Mouse (Mus musculus): Measurements from ENCODE around the gene Gata1. TPM values are rescaled to one million over a fixed set of nuclear protein-coding genes. Genes with fewer than 3 reads are reported as not detected.

Gene Gata1
- polyA plus RNA-seq, 1 experiment: not detected

- TF ChIP-seq CTCF (IDR thresholded peaks at IDR 0.05; ENCODE audit: borderline replicate concordance, insufficient read depth, low read length) (no peak), POLR2A (IDR thresholded peaks at IDR 0.05; ENCODE audit: low read depth, low read length) (no peak)
- Histone ChIP-seq H3K4me1 (ENCODE audit: control insufficient read depth, insufficient read depth, low read length) (no peaks in the 10 kb centered on the region), H3K4me3 (ENCODE audit: insufficient read depth, low read length) (no peak overlapping the region), H3K27ac (ENCODE audit: insufficient read depth, low read length) (no peak overlapping the region)
These were observed 10.2 kb downstream of the Gata1 start for GRCm38 (mm10) chrX:7967596-7968201.

- H3K4me3 ChIP-seq (ENCODE audit: insufficient read depth, low read length): no peak overlapping the region
- no peaks in the 10 kb centered on the region for H3K4me1 ChIP-seq (ENCODE audit: control insufficient read depth, insufficient read depth, low read length)
- H3K27ac ChIP-seq (ENCODE audit: insufficient read depth, low read length): no peak overlapping the region
- no peak for TF ChIP-seq POLR2A (IDR thresholded peaks at IDR 0.05; ENCODE audit: low read depth, low read length)
These were observed 11.7 kb downstream of the Gata1 start for GRCm38 (mm10) chrX:7966161-7966560.

- TF ChIP-seq POLR2A (IDR thresholded peaks at IDR 0.05; ENCODE audit: low read depth, low read length): no peak
- Histone ChIP-seq H3K4me1 (ENCODE audit: control insufficient read depth, insufficient read depth, low read length) (no peaks in the 10 kb centered on the region), H3K27ac (ENCODE audit: insufficient read depth, low read length) (no peak overlapping the region), H3K4me3 (ENCODE audit: insufficient read depth, low read length) (no peak overlapping the region)
These were observed 13.8 kb downstream of the Gata1 start for GRCm38 (mm10) chrX:7963829-7964626.

GRCm38 (mm10) chrX:7958868-7959267 is 19.0 kb downstream of the Gata1 start:
- TF ChIP-seq CTCF (IDR thresholded peaks at IDR 0.05; ENCODE audit: borderline replicate concordance, insufficient read depth, low read length): no peak
- no peak overlapping the region for H3K4me3 ChIP-seq (ENCODE audit: insufficient read depth, low read length)

GRCm38 (mm10) chrX:7950091-7950490 is 27.8 kb downstream of the Gata1 start:
- Histone ChIP-seq H3K4me1 (ENCODE audit: control insufficient read depth, insufficient read depth, low read length) (no peaks in the 10 kb centered on the region), H3K27ac (ENCODE audit: insufficient read depth, low read length) (no peak overlapping the region), H3K4me3 (ENCODE audit: insufficient read depth, low read length) (no peak overlapping the region)
- TF ChIP-seq CTCF (IDR thresholded peaks at IDR 0.05; ENCODE audit: borderline replicate concordance, insufficient read depth, low read length) (no peak), POLR2A (IDR thresholded peaks at IDR 0.05; ENCODE audit: low read depth, low read length) (no peak)

More at GRCm38 (mm10) chrX:7958868-7959267, 19.0 kb downstream of the Gata1 start:
- H3K4me1 ChIP-seq (ENCODE audit: control insufficient read depth, insufficient read depth, low read length): no peaks in the 10 kb centered on the region
- no peak overlapping the region for H3K27ac ChIP-seq (ENCODE audit: insufficient read depth, low read length)

GRCm38 (mm10) chrX:7947900-7948492 is 29.9 kb downstream of the Gata1 start:
- Histone ChIP-seq H3K4me3 (ENCODE audit: insufficient read depth, low read length) (peak overlapping the region; percentile 34), H3K4me1 (ENCODE audit: control insufficient read depth, insufficient read depth, low read length) (no peaks in the 10 kb centered on the region), H3K27ac (ENCODE audit: insufficient read depth, low read length) (0 out of 2 replicates have a peak overlapping the region, but pooled peaks have one; percentile 9)
- TF ChIP-seq CTCF (IDR thresholded peaks at IDR 0.05; ENCODE audit: borderline replicate concordance, insufficient read depth, low read length) (no peak), POLR2A (IDR thresholded peaks at IDR 0.05; ENCODE audit: low read depth, low read length) (peak; percentile 58)

GRCm38 (mm10) chrX:7947108-7947899 is 30.6 kb downstream of the Gata1 start, which contains the start of gene Hdac6:
Gene Hdac6 (minus strand): TSS chrX:7947889.
- Histone ChIP-seq H3K4me1 (ENCODE audit: control insufficient read depth, insufficient read depth, low read length) (no peaks in the 10 kb centered on the region), H3K4me3 (ENCODE audit: insufficient read depth, low read length) (peak within 1 kb of the TSS; percentile 76), H3K27ac (ENCODE audit: insufficient read depth, low read length) (0 out of 2 replicates have a peak within 1 kb of the TSS, but pooled peaks have one; percentile 9)
- no peak for TF ChIP-seq CTCF (IDR thresholded peaks at IDR 0.05; ENCODE audit: borderline replicate concordance, insufficient read depth, low read length)
- TF ChIP-seq POLR2A (IDR thresholded peaks at IDR 0.05; ENCODE audit: low read depth, low read length): peak; percentile 73

GRCm38 (mm10) chrX:7945618-7946017 is 32.3 kb downstream of the Gata1 start:
- no peak for TF ChIP-seq POLR2A (IDR thresholded peaks at IDR 0.05; ENCODE audit: low read depth, low read length)
- no peak for TF ChIP-seq CTCF (IDR thresholded peaks at IDR 0.05; ENCODE audit: borderline replicate concordance, insufficient read depth, low read length)
- no peak overlapping the region for H3K4me3 ChIP-seq (ENCODE audit: insufficient read depth, low read length)
- H3K27ac ChIP-seq (ENCODE audit: insufficient read depth, low read length): no peak overlapping the region
- no peaks in the 10 kb centered on the region for H3K4me1 ChIP-seq (ENCODE audit: control insufficient read depth, insufficient read depth, low read length)

- no peaks in the 10 kb centered on the region for H3K4me1 ChIP-seq (ENCODE audit: control insufficient read depth, insufficient read depth, low read length)
- TF ChIP-seq POLR2A (IDR thresholded peaks at IDR 0.05; ENCODE audit: low read depth, low read length) (no peak), CTCF (IDR thresholded peaks at IDR 0.05; ENCODE audit: borderline replicate concordance, insufficient read depth, low read length) (no peak)
- no peak overlapping the region for H3K4me3 ChIP-seq (ENCODE audit: insufficient read depth, low read length)
- H3K27ac ChIP-seq (ENCODE audit: insufficient read depth, low read length): no peak overlapping the region
These were observed 40.2 kb downstream of the Gata1 start for GRCm38 (mm10) chrX:7937667-7938066.

All from embryonic fibroblast, embryonic 13.5 days (primary cell).